Mouse (Mus musculus) heart, embryonic 12.5 days (tissue): ENCODE measurements around the gene H2al1c. TPM values are rescaled to one million over a fixed set of nuclear protein-coding genes. Genes with fewer than 3 reads are reported as not detected.
"Not testable (repeated sequence)": the region's sequence is repeated elsewhere in the genome, so short reads cannot be mapped to it uniquely, and the experiment has no call there.

Experiments used
- ATAC-seq: fragments of 200-750 bp; cut with Nextera tagmentation; 2 replicates; pipeline ENCODE4 v1.8.0; 2017; ENCODE audit warnings: moderate TSS enrichment, moderate library complexity; ENCODE audit not compliant: insufficient number of reproducible peaks, low FRiP score
- H3K27ac ChIP-seq: fragments of 300-500 bp; sonication (generic); 2 replicates; pipeline ENCODE4 v1.5.1; 2016; ENCODE audit warnings: mild to moderate bottlenecking, moderate library complexity; ENCODE audit not compliant: poor library complexity, severe bottlenecking
- H3K27me3 ChIP-seq: fragments of 300-500 bp; sonication (generic); replicated peaks from 2 replicates; pipeline ENCODE4 v1.6.1; 2016; ENCODE audit warnings: mild to moderate bottlenecking, moderate library complexity
- H3K36me3 ChIP-seq: fragments of 300-500 bp; sonication (generic); 2 replicates; pipeline ENCODE4 v1.6.1; 2016; ENCODE audit warnings: mild to moderate bottlenecking, moderate library complexity
- H3K4me1 ChIP-seq: fragments of 300-500 bp; sonication (generic); replicated peaks from 2 replicates; pipeline ENCODE4 v1.6.1; 2016; ENCODE audit warnings: mild to moderate bottlenecking
- H3K4me2 ChIP-seq: fragments of 300-500 bp; sonication (generic); 2 replicates; pipeline ENCODE4 v1.6.1; 2016; ENCODE audit warnings: mild to moderate bottlenecking, moderate library complexity
- H3K4me3 ChIP-seq: fragments of 300-500 bp; sonication (generic); 2 replicates; pipeline ENCODE4 v1.5.1; 2016; ENCODE audit warnings: mild to moderate bottlenecking
- H3K9ac ChIP-seq: fragments of 300-500 bp; sonication (generic); 2 replicates; pipeline ENCODE4 v1.6.1; 2016; ENCODE audit warnings: mild to moderate bottlenecking, moderate library complexity
- H3K9me3 ChIP-seq: fragments of 300-500 bp; sonication (generic); replicated peaks from 2 replicates; pipeline ENCODE4 v1.6.1; 2016; ENCODE audit warnings: mild to moderate bottlenecking, moderate library complexity
- WGBS: fragments of 180-500 bp; shearing (Covaris S2); methylation state at CpG from one replicate; pipeline ENCODE4 v1.1.7; 2016; 5-methylcytosine and 5-hydroxymethylcytosine counted together
- polyA plus RNA-seq: library from polyadenylated mRNA; unstranded; fragments of >200 nt; fragmentation: Nextera tagmentation; extraction: Ambion mirVana; gene quantifications from 2 replicates; pipeline ENCODE4 v1.2.1, GENCODE M21; 2016

H2al1c gene
- not detected in 2 replicates for polyA plus RNA-seq

GRCm38 (mm10) chrX:11305355-11305754, at the start of gene H2al1c:
TSS of gene H2al1c (plus strand) at chrX:11305655.
- 58% methylated on average over 1 of the region's 6 CpGs for WGBS
- ATAC-seq = not testable (repeated sequence)

GRCm38 (mm10) chrX:11264918-11265317, 40.5 kb upstream of the H2al1c start:
- Histone ChIP-seq H3K4me2 (no peak overlapping the region), H3K9me3 (no peaks in the 10 kb centered on the region), H3K27ac (no peak overlapping the region), H3K4me3 (no peak overlapping the region), H3K9ac (no peak overlapping the region), H3K27me3 (peaks cover 12% of the 10 kb centered on the region), H3K4me1 (no peaks in the 10 kb centered on the region), H3K36me3 (no peaks in the 10 kb centered on the region)
- WGBS = 69% methylated on average over 8 of the region's 8 CpGs
- ATAC-seq = no peak

More at GRCm38 (mm10) chrX:11305355-11305754, at the start of gene H2al1c:
- H3K9ac ChIP-seq, H3K4me3 ChIP-seq, H3K9me3 ChIP-seq, H3K27me3 ChIP-seq, H3K4me1 ChIP-seq, H3K36me3 ChIP-seq, H3K27ac ChIP-seq, H3K4me2 ChIP-seq: not testable (repeated sequence)

- Histone ChIP-seq H3K36me3 (no peaks in the 10 kb centered on the region), H3K4me2 (no peak overlapping the region), H3K27me3 (peaks cover 13% of the 10 kb centered on the region), H3K9ac (no peak overlapping the region), H3K4me1 (no peaks in the 10 kb centered on the region), H3K4me3 (no peak overlapping the region), H3K27ac (no peak overlapping the region), H3K9me3 (no peaks in the 10 kb centered on the region)
- no peak for ATAC-seq
- 51% methylated on average over 7 of the region's 7 CpGs for WGBS
Observed at GRCm38 (mm10) chrX:11267791-11268190, 37.7 kb upstream of the H2al1c start.

- Histone ChIP-seq H3K4me2 (no peak overlapping the region), H3K4me3 (no peak overlapping the region), H3K27ac (no peak overlapping the region), H3K4me1 (no peaks in the 10 kb centered on the region), H3K9ac (no peak overlapping the region), H3K36me3 (no peaks in the 10 kb centered on the region), H3K27me3 (peaks cover 13% of the 10 kb centered on the region), H3K9me3 (no peaks in the 10 kb centered on the region)
- ATAC-seq = no peak
- 79% methylated on average over 3 of the region's 3 CpGs for WGBS
Observed at GRCm38 (mm10) chrX:11269074-11269473, 36.4 kb upstream of the H2al1c start.

GRCm38 (mm10) chrX:11273190-11273589, 32.3 kb upstream of the H2al1c start:
- H3K27me3 ChIP-seq = peaks cover 10% of the 10 kb centered on the region
- no peak for ATAC-seq
- H3K9me3 ChIP-seq = no peaks in the 10 kb centered on the region
- no peak overlapping the region for H3K4me3 ChIP-seq
- no peaks in the 10 kb centered on the region for H3K36me3 ChIP-seq
- H3K4me2 ChIP-seq = no peak overlapping the region
- H3K4me1 ChIP-seq = no peaks in the 10 kb centered on the region
- 73% methylated on average over 3 of the region's 3 CpGs for WGBS
- no peak overlapping the region for H3K27ac ChIP-seq
- no peak overlapping the region for H3K9ac ChIP-seq

GRCm38 (mm10) chrX:11277083-11277482, 28.4 kb upstream of the H2al1c start:
- no peak for ATAC-seq

GRCm38 (mm10) chrX:11280741-11281140, 24.7 kb upstream of the H2al1c start:
- ATAC-seq = no peak

More at GRCm38 (mm10) chrX:11277083-11277482, 28.4 kb upstream of the H2al1c start:
- Histone ChIP-seq H3K36me3 (no peaks in the 10 kb centered on the region), H3K4me3 (no peak overlapping the region), H3K9me3 (no peaks in the 10 kb centered on the region), H3K4me1 (no peaks in the 10 kb centered on the region), H3K9ac (no peak overlapping the region), H3K27me3 (peaks cover 7% of the 10 kb centered on the region; the same call in 1 of the 2 replicates), H3K4me2 (no peak overlapping the region), H3K27ac (no peak overlapping the region)
- 73% methylated on average over 6 of the region's 6 CpGs for WGBS

GRCm38 (mm10) chrX:11288306-11288882, 17.1 kb upstream of the H2al1c start:
- peaks cover 19% of the 10 kb centered on the region; the same call in 1 of the 2 replicates for H3K27me3 ChIP-seq
- 44% methylated on average over 14 of the region's 14 CpGs for WGBS
- ATAC-seq = no peak

More at GRCm38 (mm10) chrX:11280741-11281140, 24.7 kb upstream of the H2al1c start:
- Histone ChIP-seq H3K4me2 (no peak overlapping the region), H3K36me3 (no peaks in the 10 kb centered on the region), H3K4me1 (no peaks in the 10 kb centered on the region), H3K27ac (no peak overlapping the region), H3K4me3 (no peak overlapping the region), H3K9me3 (no peaks in the 10 kb centered on the region), H3K9ac (no peak overlapping the region), H3K27me3 (0 out of 2 replicates have a peak, but pooled peaks cover 7% of the 10 kb centered on the region)
- 57% methylated on average over 2 of the region's 2 CpGs for WGBS

GRCm38 (mm10) chrX:11289244-11289643, 16.2 kb upstream of the H2al1c start:
- 65% methylated on average over 4 of the region's 4 CpGs for WGBS
- Histone ChIP-seq H3K4me1 (peaks cover 6% of the 10 kb centered on the region; the same call in 1 of the 2 replicates), H3K9me3 (no peaks in the 10 kb centered on the region), H3K4me2 (no peak overlapping the region), H3K27me3 (peaks cover 19% of the 10 kb centered on the region; the same call in 1 of the 2 replicates), H3K4me3 (no peak overlapping the region), H3K27ac (no peak overlapping the region), H3K9ac (no peak overlapping the region), H3K36me3 (no peaks in the 10 kb centered on the region)
- no peak for ATAC-seq

More at GRCm38 (mm10) chrX:11288306-11288882, 17.1 kb upstream of the H2al1c start:
- Histone ChIP-seq H3K36me3 (no peaks in the 10 kb centered on the region), H3K4me2 (peak overlapping the region; percentile 19; the same call in 1 of the 2 replicates), H3K9me3 (no peaks in the 10 kb centered on the region), H3K27ac (no peak overlapping the region), H3K4me3 (no peak overlapping the region), H3K4me1 (peaks cover 6% of the 10 kb centered on the region; the same call in 1 of the 2 replicates), H3K9ac (no peak overlapping the region)

- H3K9ac ChIP-seq, H3K36me3 ChIP-seq, H3K9me3 ChIP-seq, H3K4me1 ChIP-seq, H3K4me2 ChIP-seq, H3K27ac ChIP-seq, H3K27me3 ChIP-seq, H3K4me3 ChIP-seq, ATAC-seq: not testable (repeated sequence)
- no CpG with 5 or more reads among the region's 3 CpGs for WGBS
Observed at GRCm38 (mm10) chrX:11298957-11299356, 6.5 kb upstream of the H2al1c start, which contains the start of gene H2al1a. TSS of gene H2al1a (plus strand) at chrX:11299257.

GRCm38 (mm10) chrX:11302132-11302531, 3.3 kb upstream of the H2al1c start, which contains the start of gene H2al1b:
TSS of gene H2al1b (plus strand) at chrX:11302432.
- ATAC-seq, H3K4me1 ChIP-seq, H3K9me3 ChIP-seq, H3K27ac ChIP-seq, H3K36me3 ChIP-seq, H3K4me3 ChIP-seq, H3K27me3 ChIP-seq, H3K9ac ChIP-seq, H3K4me2 ChIP-seq: not testable (repeated sequence)
- WGBS = 75% methylated on average over 1 of the region's 3 CpGs
